Mouse (Mus musculus): Measurements from ENCODE around the gene Nova2.

- no peak for TF ChIP-seq CTCF (IDR thresholded peaks at IDR 0.05)
- TF ChIP-seq POLR2A (IDR thresholded peaks at IDR 0.05; ENCODE audit: insufficient read depth, low read depth, low read length): no peak
- TF ChIP-seq EP300 (IDR thresholded peaks at IDR 0.05; ENCODE audit: insufficient read depth, low read depth, low read length): no peak
These were observed 31.8 kb upstream of the Nova2 start for GRCm38 (mm10) chr7:18893651-18894430.

Data from heart, adult 2 months (tissue).